Mouse (Mus musculus) kidney, embryonic 16.5 days (tissue): ENCODE results near the gene Gm21693. TPM values are rescaled to one million over a fixed set of nuclear protein-coding genes. Genes with fewer than 3 reads are reported as not detected.
"Not testable (repeated sequence)": the region's sequence is repeated elsewhere in the genome, so short reads cannot be mapped to it uniquely, and the experiment has no call there.

ENCODE experiments used
- ATAC-seq: fragments of 200-750 bp; cut with Nextera tagmentation; 2 replicates; pipeline ENCODE4 v1.8.0; 2017; ENCODE audit warnings: moderate TSS enrichment; ENCODE audit not compliant: low FRiP score, low TSS enrichment
- H3K27ac ChIP-seq: fragments of 300-500 bp; sonication (generic); 2 replicates; pipeline ENCODE4 v1.5.1; 2014; ENCODE audit warnings: low read length
- H3K27me3 ChIP-seq: fragments of 300-500 bp; sonication (generic); 2 replicates; pipeline ENCODE4 v1.6.1; 2014; ENCODE audit warnings: low read length, control low read depth, mixed read lengths; ENCODE audit not compliant: insufficient read depth
- H3K36me3 ChIP-seq: fragments of 300-500 bp; sonication (generic); 2 replicates; pipeline ENCODE4 v1.6.1; 2014; ENCODE audit warnings: low read length, control low read depth, mixed read lengths; ENCODE audit not compliant: insufficient read depth
- H3K4me1 ChIP-seq: fragments of 300-500 bp; sonication (generic); 2 replicates; pipeline ENCODE4 v1.6.1; 2014; ENCODE audit warnings: low read length, control low read depth, mixed read lengths; ENCODE audit not compliant: insufficient read depth
- H3K4me2 ChIP-seq: fragments of 300-500 bp; sonication (generic); replicated peaks from 2 replicates; pipeline ENCODE4 v1.6.1; 2014; ENCODE audit warnings: low read depth, low read length
- H3K4me3 ChIP-seq: fragments of 300-500 bp; sonication (generic); 2 replicates; pipeline ENCODE4 v1.5.1; 2014; ENCODE audit warnings: mild to moderate bottlenecking, low read length
- H3K9ac ChIP-seq: fragments of 300-500 bp; sonication (generic); replicated peaks from 2 replicates; pipeline ENCODE4 v1.6.1; 2014; ENCODE audit warnings: low read length
- H3K9me3 ChIP-seq: fragments of 300-500 bp; sonication (generic); 2 replicates; pipeline ENCODE4 v1.6.1; 2016; ENCODE audit warnings: low read length, control low read depth
- WGBS: fragments of 180-500 bp; shearing (Covaris S2); extraction: QIAGEN DNeasy Blood & Tissue Kit; methylation state at CpG from one replicate; pipeline ENCODE4 v1.1.7; 2014; 5-methylcytosine and 5-hydroxymethylcytosine counted together
- polyA plus RNA-seq: library from polyadenylated mRNA; unstranded; fragments of >200 nt; fragmentation: Nextera tagmentation; extraction: Ambion mirVana; gene quantifications from 2 replicates; pipeline ENCODE4 v1.2.1, GENCODE M21; 2015

Gm21693 gene
- polyA plus RNA-seq, result not detected in 2 replicates

DNA sequence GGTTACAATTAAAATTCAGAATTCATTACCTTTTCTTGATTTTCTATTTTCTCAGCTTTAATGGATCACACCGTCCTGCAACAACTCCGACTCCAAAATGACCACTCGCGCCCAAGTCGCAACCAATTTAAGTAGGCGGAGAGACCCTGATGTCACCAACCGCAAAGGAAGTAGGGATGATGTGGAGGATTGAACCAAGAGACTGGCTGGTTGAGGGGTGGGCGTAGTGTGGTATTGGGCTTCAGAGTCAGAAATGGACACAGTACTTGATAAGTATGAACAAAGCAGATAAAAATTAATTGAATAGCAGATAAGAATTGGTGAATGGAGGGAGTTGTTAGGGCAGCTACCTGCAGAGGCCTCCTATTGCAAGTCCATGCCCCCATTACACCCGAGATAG lies at the start of gene Gm21693:
Gm21693 (minus strand) TSS at position 101 of the 400 bp plus-strand sequence.
- not testable (repeated sequence) for H3K27ac ChIP-seq, H3K4me3 ChIP-seq, H3K4me2 ChIP-seq, H3K27me3 ChIP-seq, H3K36me3 ChIP-seq, H3K4me1 ChIP-seq, H3K9ac ChIP-seq, H3K9me3 ChIP-seq, ATAC-seq
- WGBS, result no CpG with 5 or more reads among the region's 9 CpGs

DNA sequence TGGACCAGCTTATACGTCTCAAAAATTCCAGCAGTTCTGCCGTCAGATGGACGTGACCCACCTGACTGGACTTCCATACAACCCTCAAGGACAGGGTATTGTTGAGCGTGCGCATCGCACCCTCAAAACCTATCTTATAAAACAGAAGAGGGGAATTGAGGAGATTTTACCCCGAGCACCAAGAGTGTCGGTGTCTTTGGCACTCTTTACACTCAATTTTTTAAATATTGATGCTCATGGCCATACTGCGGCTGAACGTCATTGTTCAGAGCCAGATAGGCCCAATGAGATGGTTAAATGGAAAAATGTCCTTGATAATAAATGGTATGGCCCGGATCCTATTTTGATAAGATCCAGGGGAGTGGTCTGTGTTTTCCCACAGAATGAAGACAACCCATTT lies 4.5 kb downstream of the Gm21693 start:
- not testable (repeated sequence) for H3K27ac ChIP-seq, H3K4me1 ChIP-seq, H3K4me2 ChIP-seq, H3K9ac ChIP-seq, H3K36me3 ChIP-seq, H3K27me3 ChIP-seq, ATAC-seq, H3K9me3 ChIP-seq, H3K4me3 ChIP-seq
- WGBS, result no CpG with 5 or more reads among the region's 11 CpGs

DNA sequence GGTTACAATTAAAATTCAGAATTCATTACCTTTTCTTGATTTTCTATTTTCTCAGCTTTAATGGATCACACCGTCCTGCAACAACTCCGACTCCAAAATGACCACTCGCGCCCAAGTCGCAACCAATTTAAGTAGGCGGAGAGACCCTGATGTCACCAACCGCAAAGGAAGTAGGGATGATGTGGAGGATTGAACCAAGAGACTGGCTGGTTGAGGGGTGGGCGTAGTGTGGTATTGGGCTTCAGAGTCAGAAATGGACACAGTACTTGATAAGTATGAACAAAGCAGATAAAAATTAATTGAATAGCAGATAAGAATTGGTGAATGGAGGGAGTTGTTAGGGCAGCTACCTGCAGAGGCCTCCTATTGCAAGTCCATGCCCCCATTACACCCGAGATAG lies 38.8 kb downstream of the Gm21693 start, which contains the start of gene Gm21677:
Gm21677 (minus strand) TSS at position 101 of the 400 bp plus-strand sequence.
- H3K4me3 ChIP-seq, H3K27me3 ChIP-seq, H3K27ac ChIP-seq, ATAC-seq, H3K4me2 ChIP-seq, H3K4me1 ChIP-seq, H3K9me3 ChIP-seq, H3K36me3 ChIP-seq, H3K9ac ChIP-seq: not testable (repeated sequence)
- no CpG with 5 or more reads among the region's 9 CpGs for whole genome bisulfite sequencing

Other genes starting within 250 kb of the Gm21693 start
- gene Gm21677, start 38.9 kb downstream of the Gm21693 start, polyA plus RNA-seq, result not detected in 2 replicates
- not detected in 2 replicates for gene Gm21704, start 64.8 kb upstream of the Gm21693 start, polyA plus RNA-seq
- not detected in 2 replicates for gene Gm21708, start 64.8 kb upstream of the Gm21693 start, polyA plus RNA-seq